Mouse (Mus musculus) CH12.LX (cell line): ENCODE results near the gene Slc25a44.
A peak's percentile ranks its signal among the peaks of the same experiment; 100 is the strongest.

ENCODE experiments used
- CTCF ChIP-seq, 2 experiments: IDR thresholded peaks in 1 of 2; conservative IDR thresholded peaks in 1 of 2; 2 replicates each; pipeline ENCODE4 v1.5.1; 2011 to 2012; ENCODE audit warnings: low read depth in 2 of 2, low read length in 2 of 2, improper control_type of control experiment in 1 of 2, inconsistent platforms in 1 of 2, mild to moderate bottlenecking in 1 of 2, moderate library complexity in 1 of 2
- GABPA ChIP-seq: IDR thresholded peaks from 2 replicates; pipeline ENCODE4 v1.6.1; 2012; ENCODE audit warnings: low read depth, low read length, improper control_type of control experiment, inconsistent platforms; ENCODE audit not compliant: insufficient replicate concordance
- HCFC1 ChIP-seq: IDR thresholded peaks from 2 replicates; pipeline ENCODE4 v1.6.1; 2012; ENCODE audit warnings: low read depth, mild to moderate bottlenecking, inconsistent platforms, low read length, improper control_type of control experiment
- JUND ChIP-seq: conservative IDR thresholded peaks from 2 replicates; pipeline ENCODE4 v1.6.1; 2011; ENCODE audit warnings: low read depth, low read length, improper control_type of control experiment
- MAFK ChIP-seq: IDR thresholded peaks from 2 replicates; pipeline ENCODE4 v1.6.1; 2011; ENCODE audit warnings: low read length, improper control_type of control experiment; ENCODE audit not compliant: insufficient replicate concordance
- MAX ChIP-seq: IDR thresholded peaks from 2 replicates; pipeline ENCODE4 v1.6.1; 2011; ENCODE audit warnings: low read length, improper control_type of control experiment
- MXI1 ChIP-seq: IDR thresholded peaks from 2 replicates; pipeline ENCODE4 v1.6.1; 2011; ENCODE audit warnings: mild to moderate bottlenecking, low read depth, low read length, improper control_type of control experiment
- TCF12 ChIP-seq: IDR thresholded peaks from 2 replicates; pipeline ENCODE4 v1.6.1; 2014; ENCODE audit warnings: low read depth, mild to moderate bottlenecking, inconsistent platforms, low read length, improper control_type of control experiment
- USF1 ChIP-seq: IDR thresholded peaks from 2 replicates; pipeline ENCODE4 v1.6.1; 2014; ENCODE audit warnings: low read depth, mild to moderate bottlenecking, inconsistent platforms, low read length, improper control_type of control experiment
- ZKSCAN1 ChIP-seq: IDR thresholded peaks from 2 replicates; pipeline ENCODE4 v1.6.1; 2012; ENCODE audit warnings: low read depth, inconsistent platforms, low read length, improper control_type of control experiment, borderline replicate concordance

DNA sequence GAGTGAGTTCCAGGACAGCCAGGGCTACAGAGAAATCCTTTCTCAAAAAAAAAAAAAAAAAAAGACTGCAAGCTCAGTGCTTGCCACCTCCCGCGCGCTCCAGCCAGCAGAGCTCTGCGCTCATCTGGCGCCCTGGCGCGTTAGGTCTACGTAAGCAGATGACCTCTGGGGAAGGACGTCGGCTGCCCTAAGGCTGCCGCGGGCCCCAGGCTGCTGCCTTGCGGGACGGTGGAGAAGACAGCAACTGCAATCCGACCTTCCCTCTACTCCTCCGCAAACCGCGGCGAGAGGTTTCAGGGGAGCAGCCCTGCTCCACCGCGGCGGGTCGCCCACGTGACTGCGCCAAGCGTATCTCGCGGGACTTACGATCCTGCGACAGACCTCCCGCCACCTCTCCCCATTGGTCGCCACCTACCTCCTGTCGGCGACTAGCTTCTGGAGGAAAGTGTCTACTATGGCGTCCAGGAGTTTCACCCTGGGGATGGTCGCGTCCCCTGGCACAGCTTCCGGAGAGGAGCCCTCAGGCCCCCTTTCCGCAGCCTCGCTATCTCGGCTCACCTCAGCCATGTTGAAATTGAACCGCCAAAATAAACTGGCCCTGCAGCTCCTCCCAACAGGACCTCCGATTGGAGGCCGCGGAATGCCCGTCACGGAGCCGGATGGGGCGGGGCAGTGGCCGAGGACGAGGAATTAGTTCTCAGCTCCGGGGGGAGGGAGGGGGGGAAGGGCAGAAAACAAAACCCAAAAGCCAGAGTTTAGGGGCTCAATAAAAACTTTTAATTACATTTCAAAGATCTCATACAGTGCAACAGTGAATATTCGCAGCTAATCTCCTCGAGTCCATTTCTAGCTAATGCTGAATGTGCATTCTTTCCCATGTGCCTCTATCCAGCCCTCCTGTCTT lies 14.9 kb downstream of the Slc25a44 start, which contains the start of gene Pmf1:
- peak; percentile 60; the same call in 1 of the 2 replicates for TF ChIP-seq MAFK
- TF ChIP-seq CTCF (conservative IDR thresholded peaks at IDR 0.05 in 1 of 2, IDR thresholded peaks at IDR 0.05 in 1 of 2; ENCODE audit: low read depth in 2 of 2, low read length in 2 of 2), result no peak
- no peak for TF ChIP-seq JUND
- TF ChIP-seq GABPA, result no peak
- TF ChIP-seq HCFC1, result peak; percentile 65
- peak; percentile 95 for TF ChIP-seq USF1
- TF ChIP-seq MXI1, result peak; percentile 82
- TF ChIP-seq ZKSCAN1, result no peak
- TF ChIP-seq TCF12, result peak; percentile 79
- peak; percentile 98 for TF ChIP-seq MAX
